In genomic region chr14:54528007-54528393, GRCm38 (mm10) we compare ENCODE assay signal across 8 mouse cellular contexts. TPM values are rescaled to one million over a fixed set of nuclear protein-coding genes. Genes with fewer than 3 reads are reported as not detected.
DNase-seq lines count a peak whose midpoint lies in the region; ATAC-seq lines count a peak whose summit lies in the region.

No protein-coding gene starts in this region.

- no peak for ATAC-seq in heart, embryonic 11.5 days (replicated peaks; ENCODE audit: insufficient number of reproducible peaks, low FRiP score, low TSS enrichment)
- peak; percentile 6; the same call in 1 of the 2 replicates for ATAC-seq in forebrain, embryonic 16.5 days
- ATAC-seq in midbrain, embryonic 11.5 days (ENCODE audit: low FRiP score): 0 out of 2 replicates have a peak, but pooled peaks have one; percentile 7

- H3K36me3 ChIP-seq in heart, embryonic 11.5 days (ENCODE audit: control insufficient read depth, insufficient read depth, low read length): no peaks in the 10 kb centered on the region
- no peaks in the 10 kb centered on the region for H3K36me3 ChIP-seq in forebrain, embryonic 16.5 days (ENCODE audit: control insufficient read depth, insufficient read depth)
- H3K36me3 ChIP-seq in midbrain, embryonic 11.5 days (ENCODE audit: control insufficient read depth, insufficient read depth, low read length): no peaks in the 10 kb centered on the region

- peaks cover 14% of the 10 kb centered on the region for H3K4me1 ChIP-seq in heart, embryonic 11.5 days (ENCODE audit: control insufficient read depth, insufficient read depth, low read length)
- H3K4me1 ChIP-seq in forebrain, embryonic 16.5 days (replicated peaks; ENCODE audit: control insufficient read depth, insufficient read depth, low read length): peaks cover 11% of the 10 kb centered on the region
- H3K4me1 ChIP-seq in midbrain, embryonic 11.5 days (ENCODE audit: control insufficient read depth, insufficient read depth, low read length): peaks cover 8% of the 10 kb centered on the region

- intact Hi-C loops in heart, postnatal 14 days (cut with DNase I): loop anchor here (5.0 kb wide), 2 partner anchors 49 to 109 kb away; partner anchors contain the start of gene Ajuba

- H3K4me3 ChIP-seq in heart, embryonic 11.5 days (ENCODE audit: low read depth, low read length): no peak overlapping the region
- H3K4me3 ChIP-seq in forebrain, embryonic 16.5 days (replicated peaks; ENCODE audit: low read length): peak overlapping the region; percentile 49
- H3K4me3 ChIP-seq in midbrain, embryonic 11.5 days (ENCODE audit: low read depth, low read length): no peak overlapping the region

- no peak for DNase-seq in heart, postnatal 14 days
- DNase-seq in Muller cell, postnatal 12 days (ENCODE audit: inconsistent ontology term): peak; percentile 10
- DNase-seq in midbrain, embryonic 11.5 days (ENCODE audit: low spot score, missing footprints): no peak
- no peak for DNase-seq in frontal cortex, postnatal 36 days (ENCODE audit: low spot score in 2 of 2)
- DNase-seq in left cerebral cortex, adult 18-20 months (ENCODE audit: low spot score in 2 of 2): no peak
- DNase-seq in kidney, postnatal 14 days: no peak

- no peaks in the 10 kb centered on the region for H3K9me3 ChIP-seq in heart, embryonic 11.5 days (replicated peaks; ENCODE audit: control insufficient read depth, low read length)
- H3K9me3 ChIP-seq in forebrain, embryonic 16.5 days (ENCODE audit: control insufficient read depth, low read length): no peaks in the 10 kb centered on the region
- no peaks in the 10 kb centered on the region for H3K9me3 ChIP-seq in midbrain, embryonic 11.5 days (ENCODE audit: control insufficient read depth, low read length)

- H3K27ac ChIP-seq in heart, embryonic 11.5 days (ENCODE audit: low read depth, low read length): no peak overlapping the region
- H3K27ac ChIP-seq in forebrain, embryonic 16.5 days (ENCODE audit: low read length): peak overlapping the region; percentile 68; the same call in 1 of the 2 replicates
- H3K27ac ChIP-seq in midbrain, embryonic 11.5 days (ENCODE audit: low read depth, low read length): peak overlapping the region; percentile 73

- H3K4me2 ChIP-seq in heart, embryonic 11.5 days: peak overlapping the region; percentile 82
- H3K4me2 ChIP-seq in forebrain, embryonic 16.5 days (ENCODE audit: low read length): peak overlapping the region; percentile 73
- H3K4me2 ChIP-seq in midbrain, embryonic 11.5 days: peak overlapping the region; percentile 61; the same call in 1 of the 2 replicates

- peak overlapping the region; percentile 69 for H3K9ac ChIP-seq in heart, embryonic 11.5 days (ENCODE audit: low read depth, low read length)
- H3K9ac ChIP-seq in forebrain, embryonic 16.5 days (replicated peaks; ENCODE audit: low read depth, low read length): no peak overlapping the region
- peak overlapping the region; percentile 68 for H3K9ac ChIP-seq in midbrain, embryonic 11.5 days (ENCODE audit: low read length)

- 23% methylated on average over 5 of the region's 5 CpGs for WGBS in heart, embryonic 11.5 days (ENCODE audit: insufficient replicate concordance)
- 19% methylated on average over 5 of the region's 5 CpGs for WGBS in forebrain, embryonic 16.5 days
- WGBS in midbrain, embryonic 11.5 days: 22% methylated on average over 5 of the region's 5 CpGs

- H3K27me3 ChIP-seq in heart, embryonic 11.5 days (ENCODE audit: control insufficient read depth, insufficient read depth, low read length): no peaks in the 10 kb centered on the region
- H3K27me3 ChIP-seq in forebrain, embryonic 16.5 days (replicated peaks; ENCODE audit: control insufficient read depth, insufficient read depth, low read length): no peaks in the 10 kb centered on the region
- no peaks in the 10 kb centered on the region for H3K27me3 ChIP-seq in midbrain, embryonic 11.5 days (ENCODE audit: control insufficient read depth, insufficient read depth, low read length)

RNA-seq across cellular contexts. Expression of gene Prmt5, which starts 10.7 kb away (rescaled TPM):
- polyA plus RNA-seq in heart, embryonic 11.5 days (2014; fragmentation: Nextera tagmentation; extraction: Ambion mirVana): 67.8 and 74.4 TPM in 2 replicates
- total RNA-seq in heart, postnatal 14 days (2021): 10 to 100 TPM; 26.9 to 29.2 TPM
- 105 and 108 TPM in 2 replicates for polyA plus RNA-seq in forebrain, embryonic 16.5 days (2015; fragmentation: Nextera tagmentation; extraction: Ambion mirVana)
- polyA plus RNA-seq in midbrain, embryonic 11.5 days (2014; fragmentation: Nextera tagmentation; extraction: Ambion mirVana): 137 and 139 TPM in 2 replicates
- 10 to 100 TPM; 48.8 to 49.7 TPM for total RNA-seq in left cerebral cortex, adult 18-20 months (2021)

RNA-seq across cellular contexts. Expression of gene Haus4, which starts 26.4 kb away (rescaled TPM):
- 40.1 and 42.8 TPM in 2 replicates for polyA plus RNA-seq in heart, embryonic 11.5 days (2014; fragmentation: Nextera tagmentation; extraction: Ambion mirVana)
- total RNA-seq in heart, postnatal 14 days (2021): 1 to 10 TPM; 5.2 to 6.1 TPM
- 25.9 and 29.2 TPM in 2 replicates for polyA plus RNA-seq in forebrain, embryonic 16.5 days (2015; fragmentation: Nextera tagmentation; extraction: Ambion mirVana)
- polyA plus RNA-seq in midbrain, embryonic 11.5 days (2014; fragmentation: Nextera tagmentation; extraction: Ambion mirVana): 35.3 and 41.9 TPM in 2 replicates
- total RNA-seq in left cerebral cortex, adult 18-20 months (2021): 1 to 10 TPM; 1.5 to 2.0 TPM

RNA-seq across cellular contexts. Expression of gene Ajuba, which starts 49.4 kb away (rescaled TPM):
- polyA plus RNA-seq in heart, embryonic 11.5 days (2014; fragmentation: Nextera tagmentation; extraction: Ambion mirVana): 23.4 and 30.7 TPM in 2 replicates
- 10 to 100 TPM; 10.2 to 10.7 TPM for total RNA-seq in heart, postnatal 14 days (2021)
- 8.1 and 8.2 TPM in 2 replicates for polyA plus RNA-seq in forebrain, embryonic 16.5 days (2015; fragmentation: Nextera tagmentation; extraction: Ambion mirVana)
- polyA plus RNA-seq in midbrain, embryonic 11.5 days (2014; fragmentation: Nextera tagmentation; extraction: Ambion mirVana): 24.3 and 25.1 TPM in 2 replicates
- total RNA-seq in left cerebral cortex, adult 18-20 months (2021): 1 to 10 TPM; 1.7 to 1.9 TPM

RNA-seq across cellular contexts. Expression of gene Rem2, which starts 52.1 kb away (rescaled TPM):
- polyA plus RNA-seq in heart, embryonic 11.5 days (2014; fragmentation: Nextera tagmentation; extraction: Ambion mirVana): 2.0 TPM in 2 replicates
- total RNA-seq in heart, postnatal 14 days (2021): not detected
- 21.0 and 27.7 TPM in 2 replicates for polyA plus RNA-seq in forebrain, embryonic 16.5 days (2015; fragmentation: Nextera tagmentation; extraction: Ambion mirVana)
- 33.6 and 34.4 TPM in 2 replicates for polyA plus RNA-seq in midbrain, embryonic 11.5 days (2014; fragmentation: Nextera tagmentation; extraction: Ambion mirVana)
- 1 to 10 TPM; 4.2 to 7.5 TPM for total RNA-seq in left cerebral cortex, adult 18-20 months (2021)
